Mouse (Mus musculus) left cerebral cortex, postnatal 10 days (tissue): ENCODE results near the gene Cnot2. TPM values are rescaled to one million over a fixed set of nuclear protein-coding genes. Genes with fewer than 3 reads are reported as not detected.
A peak's percentile ranks its signal among the peaks of the same experiment; 100 is the strongest.

ENCODE experiments used
- DNase-seq, 2 experiments: peaks; one replicate each; pipeline ENCODE4 v3.0.0; 2021 to 2022; ENCODE audit warnings: low spot score in 2 of 2, mixed read lengths in 1 of 2; ENCODE audit errors: extremely low spot score in 1 of 2
- intact Hi-C: fragments of 180-260 bp; cut with DNase I; formaldehyde crosslinking; loops from one replicate; pipeline ENCODE4 v1.15.1; 2025
- total RNA-seq, 2 experiments: library from RNA; stranded (reverse); gene quantifications; 2 replicates each; pipeline ENCODE4 v1.2.3; 2021

Gene Cnot2
- total RNA-seq, 2 experiments from 2014 or later = 62.3 to 63.1 TPM

DNA sequence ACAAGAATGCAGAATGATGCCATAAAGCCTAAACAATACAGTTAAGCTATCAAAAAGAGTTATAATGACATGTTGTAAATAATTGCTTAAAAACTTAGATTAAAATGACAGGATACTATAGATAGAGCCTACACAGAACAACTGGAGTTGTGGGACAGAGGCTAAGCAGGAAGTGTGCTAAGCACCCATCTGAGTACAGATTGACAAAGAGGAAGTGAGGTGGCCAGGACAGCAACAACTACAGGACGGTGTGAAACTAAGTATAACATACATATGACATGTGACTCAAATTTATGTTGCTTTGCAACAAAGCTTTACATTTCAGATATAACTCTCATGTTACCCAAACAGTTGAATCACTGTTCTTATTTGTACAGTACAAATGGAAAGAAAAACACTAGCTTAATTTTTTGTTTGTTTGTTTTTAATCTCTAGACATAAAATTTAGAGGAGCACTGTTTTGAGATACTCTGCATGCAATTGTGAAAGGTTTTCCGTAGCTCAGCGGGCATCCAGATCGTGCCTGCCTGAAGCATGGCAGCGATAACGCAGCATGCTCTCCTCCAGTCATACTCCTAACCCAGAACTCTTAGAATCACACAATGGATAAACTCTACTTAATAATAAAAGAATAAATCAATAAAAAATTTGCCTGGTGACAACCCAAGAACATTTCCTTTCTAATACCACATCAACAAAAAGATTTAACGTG, 75.9 kb downstream of the Cnot2 start:
- DNase-seq = no peak
- intact Hi-C loops = no loop called here

DNA sequence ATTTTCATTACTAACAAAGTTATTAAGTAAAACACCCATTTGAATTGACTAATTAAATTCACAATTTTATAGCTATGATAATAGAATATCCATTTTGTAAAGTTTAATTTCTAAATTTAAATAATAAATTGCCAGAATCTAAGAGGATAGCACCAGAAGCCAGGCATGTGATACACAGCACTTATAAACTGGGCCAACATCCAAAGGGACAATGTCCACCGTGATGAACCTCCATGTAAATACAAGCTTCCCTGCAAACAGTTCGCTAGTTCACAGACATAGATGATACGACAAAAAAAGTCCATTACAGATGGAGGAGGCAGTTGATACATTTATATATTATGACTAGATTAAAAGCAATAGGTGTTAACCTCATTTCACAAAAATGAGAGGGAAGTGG, 88.5 kb downstream of the Cnot2 start:
- no peak for DNase-seq
- intact Hi-C loops = no loop called here

DNA sequence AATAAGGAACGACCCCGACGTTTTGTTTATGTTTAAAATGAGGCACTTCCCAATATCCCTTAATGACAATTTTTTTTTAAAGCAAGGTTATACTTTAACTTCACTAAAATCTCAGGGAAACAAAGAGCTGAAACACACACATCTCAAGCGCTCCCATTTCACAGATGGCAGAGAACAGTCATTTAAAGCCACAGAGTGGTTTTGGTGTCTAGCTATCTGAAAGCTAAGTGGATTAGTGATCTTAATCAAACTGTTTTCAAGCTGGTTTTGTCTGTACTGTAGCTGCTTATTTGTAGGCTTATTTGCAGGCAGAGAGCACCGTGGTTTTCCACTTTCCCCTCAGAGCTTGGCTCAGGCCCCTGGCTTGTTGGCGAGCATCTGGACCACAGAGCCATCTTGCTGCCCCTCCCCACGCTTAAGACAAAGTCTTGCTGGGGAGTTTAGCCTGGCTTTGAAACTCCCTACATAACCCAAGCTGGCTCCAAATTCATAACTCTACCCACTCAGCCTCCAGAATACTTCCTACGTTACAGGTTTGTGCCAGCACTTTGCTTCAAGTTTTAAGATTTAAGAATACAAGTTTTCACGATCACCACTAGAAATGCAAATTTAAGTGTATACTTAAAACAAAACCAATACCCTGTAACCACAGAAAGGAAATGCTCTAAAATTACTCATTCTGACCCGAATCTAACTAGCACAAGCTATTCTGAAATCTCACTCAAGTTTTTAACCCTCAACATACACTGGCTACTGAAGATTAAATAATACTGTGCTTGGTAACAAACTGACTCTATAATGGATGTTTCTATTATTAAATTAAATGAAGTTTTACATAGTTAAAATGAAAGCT, 94.2 kb downstream of the Cnot2 start:
- no peak for DNase-seq
- intact Hi-C loops = no loop called here

DNA sequence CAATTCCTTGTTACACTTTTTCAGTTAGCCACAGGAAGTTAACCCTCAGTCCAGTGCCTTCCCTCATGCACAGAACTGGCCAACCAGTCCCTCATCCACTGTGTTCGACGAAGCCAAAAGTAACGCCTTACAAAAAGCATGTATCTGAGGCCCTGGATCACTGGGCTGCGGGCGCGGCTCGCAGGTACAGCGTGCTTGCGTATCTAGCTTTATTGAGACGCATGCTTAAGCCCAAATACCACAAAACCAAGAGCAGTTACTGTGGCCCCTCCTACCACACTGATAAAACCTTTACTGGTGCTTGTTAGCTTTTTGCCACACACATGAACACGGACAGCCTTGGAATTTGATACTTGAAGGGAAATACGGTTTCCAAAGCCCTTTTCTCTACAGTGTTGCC, 99.4 kb downstream of the Cnot2 start:
- intact Hi-C loops = no loop called here
- no peak for DNase-seq

DNA sequence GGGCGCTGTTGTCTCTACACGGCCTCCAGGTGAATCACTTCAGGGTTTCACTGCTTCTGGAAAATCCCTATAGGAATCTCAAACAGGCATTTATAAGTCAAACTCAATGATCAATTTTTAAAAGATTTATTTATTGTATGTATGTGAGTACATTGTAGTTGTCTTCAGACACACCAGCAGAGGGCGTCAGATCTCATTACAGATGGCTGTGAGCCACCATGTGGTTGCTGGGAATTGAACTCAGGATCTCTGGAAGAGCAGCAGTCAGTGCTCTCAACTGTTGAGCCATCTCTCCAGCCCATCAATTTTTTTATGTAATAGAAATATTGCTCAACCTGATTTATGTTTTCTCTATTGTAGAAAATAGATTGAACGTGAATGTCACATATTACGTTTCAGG, 100.3 kb downstream of the Cnot2 start:
- DNase-seq = no peak
- intact Hi-C loops = no loop called here

DNA sequence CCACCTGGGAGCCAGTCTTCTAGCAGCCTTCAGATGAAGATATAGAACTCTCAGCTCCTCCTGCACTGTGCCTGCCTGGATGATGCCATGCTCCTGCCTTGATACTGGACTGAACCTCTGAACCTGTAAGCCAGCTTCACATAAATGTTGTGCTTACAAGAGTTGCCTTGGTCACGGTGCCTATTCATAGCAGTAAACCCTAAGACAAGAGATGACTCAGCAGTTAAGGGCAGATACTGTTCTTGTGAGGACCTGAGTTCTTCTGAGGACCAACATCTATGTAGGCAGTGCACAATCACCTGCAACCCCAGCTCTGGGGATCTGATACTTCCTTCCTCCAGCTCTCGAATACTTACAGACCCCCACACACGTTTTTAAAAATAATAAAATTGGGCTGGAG, 104.8 kb downstream of the Cnot2 start:
- intact Hi-C loops = no loop called here
- DNase-seq = no peak

DNA sequence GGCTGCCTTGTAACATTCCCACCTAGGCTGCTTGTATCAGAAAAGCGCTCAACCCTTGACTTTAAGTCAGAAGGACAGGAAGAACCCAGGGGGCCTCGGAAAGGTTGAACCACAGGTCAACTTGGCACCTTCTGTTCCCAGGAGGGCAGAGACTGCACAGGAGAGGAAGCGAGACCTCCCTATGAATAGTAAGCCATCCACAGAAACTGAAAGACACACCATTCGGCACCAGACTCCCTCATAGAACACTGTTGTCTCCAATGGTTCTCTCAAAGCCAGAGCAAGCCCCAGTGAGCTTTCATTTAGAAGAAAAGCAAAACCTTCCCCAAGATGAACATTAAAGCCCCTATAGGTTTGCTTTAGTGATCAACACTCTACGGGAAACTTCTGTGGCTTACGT, 105.6 kb downstream of the Cnot2 start:
- intact Hi-C loops = no loop called here
- no peak for DNase-seq

DNA sequence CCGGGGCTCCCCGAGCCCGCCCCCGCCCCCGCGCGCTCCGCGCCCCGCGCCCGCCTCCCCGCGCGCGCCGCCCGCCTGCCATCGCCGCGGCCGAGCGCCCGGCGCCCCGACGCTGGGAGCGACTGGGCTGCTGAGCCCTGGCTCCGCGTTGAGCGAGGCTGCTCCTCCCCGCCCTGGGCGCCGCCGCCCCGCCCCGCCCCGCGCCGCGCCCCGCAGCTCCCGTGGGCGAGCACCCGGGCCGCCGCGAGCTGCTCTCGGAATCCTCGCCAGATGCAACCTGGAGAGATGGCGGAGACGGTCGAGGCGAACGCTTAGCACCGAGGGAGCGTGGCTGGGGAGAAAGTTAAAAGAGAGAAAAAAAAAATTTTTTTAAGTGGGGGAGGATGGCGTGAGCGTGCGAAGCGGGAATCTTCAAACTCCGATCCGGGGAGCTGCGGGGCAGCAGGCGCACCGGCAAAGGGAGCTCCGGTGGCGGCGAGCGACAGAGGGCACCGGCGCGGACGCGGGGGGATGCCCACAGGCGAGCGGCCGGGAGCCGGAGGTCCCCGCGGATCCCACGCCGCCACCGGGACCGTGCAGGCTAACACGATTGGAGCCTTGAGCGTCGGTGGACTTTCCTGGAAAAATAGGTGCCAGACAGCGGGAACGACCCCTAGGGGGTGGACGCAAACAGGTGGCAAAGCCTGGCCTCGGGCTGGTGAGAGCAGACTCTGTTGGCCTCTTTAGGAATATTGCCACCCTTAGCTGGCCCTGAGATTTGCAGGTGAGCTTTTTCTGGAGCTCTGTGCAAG, 107.4 kb downstream of the Cnot2 start, which contains the start of gene Kcnmb4:
TSS of gene Kcnmb4 (minus strand) at position 120 of the 791 bp plus-strand sequence.
- DNase-seq = peak in 1 of 2 experiments; percentile 74
- intact Hi-C loops = loop anchor here (5.0 kb wide), 2 partner anchors 108 to 142 kb away; partner anchors contain the start of gene Cnot2

DNA sequence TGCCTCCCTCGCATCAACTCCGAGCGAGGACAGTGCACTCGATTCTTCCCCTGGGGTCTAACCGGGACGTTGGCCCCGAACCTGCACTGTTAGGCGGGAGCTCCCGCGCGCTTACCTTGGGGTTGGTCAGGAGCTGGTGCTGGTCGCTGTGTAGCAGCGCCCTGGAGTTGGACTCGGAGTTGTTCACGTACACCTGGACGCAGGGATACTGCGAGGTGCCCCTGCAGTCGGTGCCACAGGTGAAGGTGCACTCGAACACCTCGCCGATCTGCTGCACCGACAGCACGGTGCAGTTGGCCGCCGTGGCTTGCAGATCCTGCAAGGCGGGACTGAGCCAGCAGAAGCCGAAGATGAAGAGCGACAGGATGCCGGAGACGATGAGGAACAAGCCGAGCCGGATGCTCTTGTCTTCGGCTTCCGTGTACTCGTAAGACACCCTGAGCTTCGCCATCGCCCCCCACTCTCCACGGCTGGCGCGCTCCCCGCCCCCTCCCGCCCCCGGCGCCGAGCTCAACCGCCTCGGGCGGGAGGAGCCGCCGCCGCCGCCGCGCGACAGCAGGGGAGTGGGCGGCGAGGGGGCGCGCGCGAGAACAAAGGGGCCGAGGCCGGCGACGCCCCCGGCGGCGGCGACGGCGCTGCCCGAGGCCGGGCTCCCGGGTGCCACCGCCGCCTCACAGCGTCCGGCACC, 108.1 kb downstream of the Cnot2 start:
- DNase-seq = peak in 1 of 2 experiments; percentile 65
- intact Hi-C loops = loop anchor here (5.0 kb wide), 2 partner anchors 109 to 141 kb away; partner anchors contain the start of gene Cnot2

DNA sequence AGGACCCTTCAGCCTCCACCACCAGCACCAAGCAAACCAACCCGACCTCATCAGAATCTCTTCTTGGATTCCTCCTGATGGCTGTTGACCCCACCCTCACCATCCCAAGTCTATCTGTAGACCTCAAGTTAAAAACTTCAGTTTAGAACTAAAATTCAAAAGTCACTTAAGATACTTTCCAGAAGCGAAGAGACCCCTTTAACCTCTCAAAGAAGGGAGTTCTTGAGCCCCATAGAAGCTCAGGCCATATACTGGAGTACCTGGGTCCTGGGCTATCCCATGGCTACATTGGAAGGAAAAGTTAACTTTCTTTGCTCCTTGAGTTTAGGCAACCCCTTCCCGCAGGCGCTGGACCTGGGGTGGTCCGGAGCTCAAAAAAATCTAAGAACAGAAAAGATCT, 108.7 kb downstream of the Cnot2 start:
- intact Hi-C loops = loop anchor here (5.0 kb wide), 2 partner anchors 110 to 140 kb away; partner anchors contain the start of gene Cnot2

DNA sequence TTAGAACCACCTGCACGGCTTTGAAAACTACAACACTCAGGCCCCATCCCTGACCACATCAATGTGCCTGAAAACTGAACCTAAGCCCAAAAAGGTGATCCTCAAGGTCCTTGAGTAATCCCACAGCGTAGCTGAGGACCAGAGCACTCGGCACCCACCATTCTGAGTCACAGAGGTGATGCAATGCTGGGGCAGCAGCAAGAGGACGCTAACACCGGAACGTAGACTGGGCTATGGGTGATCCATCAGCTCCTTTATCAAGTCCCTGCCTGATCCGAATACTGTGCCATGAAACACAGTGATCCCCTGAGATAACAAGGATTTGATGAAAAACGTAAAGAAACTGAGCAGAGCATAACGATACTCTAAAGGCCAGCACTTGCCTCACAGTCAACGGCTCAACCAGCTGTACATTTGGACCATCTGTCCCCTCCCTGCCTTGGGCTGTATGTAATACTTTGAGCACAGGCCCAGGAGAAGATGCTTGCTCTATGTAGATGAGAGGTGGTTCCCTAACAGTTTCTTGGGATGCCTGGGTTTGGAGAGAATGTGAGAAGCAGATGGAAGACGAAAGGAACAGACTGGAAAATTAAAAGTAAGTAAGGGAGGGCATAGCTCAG, 110.9 kb downstream of the Cnot2 start:
- DNase-seq = no peak
- intact Hi-C loops = loop anchor here (5.0 kb wide), 2 partner anchors 112 to 138 kb away; partner anchors contain the start of gene Cnot2

More for the DNA sequence above, 108.7 kb downstream of the Cnot2 start:
- no peak for DNase-seq

DNA sequence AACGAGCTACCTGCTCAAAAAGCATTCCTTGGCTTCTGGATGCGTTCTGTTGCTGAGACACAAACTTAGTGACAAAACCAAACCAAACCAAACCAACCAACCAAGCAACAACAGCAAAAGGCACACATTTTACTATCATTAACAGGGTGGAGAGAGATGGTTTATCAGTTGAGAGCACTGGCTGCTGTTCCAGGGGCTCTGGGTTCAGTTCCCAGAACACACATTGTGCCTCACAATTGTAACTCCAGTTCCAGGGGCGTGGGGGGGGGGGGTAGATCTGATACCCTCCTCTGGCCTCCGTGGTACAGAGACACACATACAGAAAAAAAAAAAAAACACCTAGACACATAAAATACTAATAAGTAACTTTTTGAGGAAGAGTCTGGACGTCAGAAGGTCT, 113.2 kb downstream of the Cnot2 start:
- intact Hi-C loops = no loop called here
- no peak for DNase-seq

DNA sequence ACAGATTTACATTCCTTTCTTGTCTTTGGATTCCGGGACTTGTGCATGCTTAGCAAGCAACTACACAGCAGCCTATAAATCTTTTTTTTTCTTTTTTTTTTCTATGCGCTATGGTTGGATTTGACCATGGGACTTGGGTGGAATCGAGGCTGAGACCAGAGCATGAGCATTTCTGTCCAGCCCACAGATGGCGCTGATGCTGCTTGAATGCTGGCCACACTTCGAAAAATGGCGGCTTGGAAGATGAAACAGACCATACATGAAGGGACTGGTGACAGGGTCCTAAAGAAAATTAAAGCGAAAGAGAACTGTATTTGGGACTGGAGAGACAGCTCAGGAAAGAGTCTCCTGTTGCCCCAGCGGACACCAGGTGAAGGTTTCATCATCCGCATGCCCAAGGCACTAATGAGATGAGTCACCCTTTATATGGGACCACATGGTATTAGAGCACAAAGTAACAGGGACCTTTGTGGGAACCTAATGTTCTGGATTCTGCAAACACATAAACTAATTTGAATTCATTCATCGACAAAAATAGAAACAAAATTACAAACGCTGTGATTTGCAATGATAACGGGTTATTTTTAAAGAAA, 117.5 kb downstream of the Cnot2 start:
- no peak for DNase-seq
- intact Hi-C loops = no loop called here

DNA sequence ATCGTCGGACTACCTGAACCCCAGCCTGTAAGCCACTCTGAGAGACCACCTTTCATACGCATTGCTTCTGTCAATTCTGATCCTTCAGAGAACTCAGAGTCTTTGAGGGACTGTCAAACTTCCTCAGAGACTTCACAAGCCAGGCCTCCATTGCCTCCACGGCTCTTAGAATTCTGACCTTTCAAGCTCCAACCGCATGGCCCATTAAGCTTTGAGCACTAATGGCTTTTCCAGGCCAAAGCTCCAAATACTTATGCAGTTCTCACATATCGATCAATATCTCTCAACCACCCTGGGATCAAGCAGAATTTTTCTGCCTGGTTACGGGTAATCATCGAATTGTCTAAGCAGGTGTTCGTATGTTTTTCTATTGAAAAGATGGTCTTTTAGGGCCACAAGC, 119.9 kb downstream of the Cnot2 start:
- intact Hi-C loops = no loop called here
- no peak for DNase-seq

DNA sequence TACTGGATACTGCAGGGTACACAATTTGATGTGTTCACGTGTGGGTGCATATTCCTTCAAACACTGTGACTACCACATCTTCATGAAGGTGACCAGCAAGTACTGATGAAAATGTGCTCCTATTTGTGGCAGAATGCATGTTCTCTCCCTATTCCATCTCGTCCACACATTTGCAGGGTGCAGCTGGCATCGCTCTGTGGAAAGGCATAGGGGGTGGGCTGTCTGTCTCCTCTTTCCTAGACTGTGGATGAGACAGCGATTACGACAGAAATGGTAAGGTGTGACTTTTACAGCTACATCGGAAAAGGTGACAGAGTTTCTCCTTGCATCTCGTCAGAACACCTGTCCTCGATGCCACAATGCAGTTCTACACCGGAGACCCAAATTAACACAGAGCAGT, 122.5 kb downstream of the Cnot2 start:
- intact Hi-C loops = no loop called here
- DNase-seq = no peak

DNA sequence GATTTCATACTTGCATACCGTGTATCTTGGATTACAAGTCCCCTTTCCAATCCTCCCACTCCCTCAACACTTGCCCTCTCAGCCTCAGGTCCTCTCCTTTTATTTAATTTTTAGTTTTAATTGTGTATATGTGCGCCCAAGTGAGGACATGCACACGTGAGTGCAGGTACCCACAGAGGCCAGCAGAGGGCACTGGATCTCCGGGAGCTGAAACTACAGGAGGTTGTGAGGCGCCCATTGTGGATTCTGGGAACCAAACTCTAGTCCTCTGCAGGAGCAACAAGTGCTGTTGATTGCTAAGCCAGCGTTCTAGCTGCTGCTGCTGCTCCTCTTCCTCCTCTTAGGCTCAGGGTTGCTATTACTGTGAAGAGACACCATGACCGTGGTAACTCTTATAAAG, 128.5 kb downstream of the Cnot2 start:
- intact Hi-C loops = no loop called here
- no peak for DNase-seq

DNA sequence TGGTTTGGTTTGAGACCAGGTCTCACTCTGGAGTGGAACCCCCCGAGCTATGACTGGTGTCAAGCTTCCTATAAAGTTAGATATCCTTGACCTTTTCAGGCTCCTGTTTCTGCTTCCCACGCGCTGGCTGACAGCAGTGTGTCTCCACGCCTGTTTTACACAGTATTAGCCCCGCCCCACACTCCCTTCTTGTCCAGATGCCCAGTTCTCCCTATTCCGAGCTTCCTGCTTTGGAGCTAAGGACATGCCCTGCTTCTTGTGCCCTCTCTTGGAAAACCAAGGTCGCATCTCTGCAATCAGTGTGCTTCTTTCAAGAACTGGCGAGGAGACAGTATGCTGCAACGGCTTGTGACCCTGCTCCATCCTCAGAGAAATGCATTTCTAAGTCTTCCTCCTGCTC, 130.7 kb downstream of the Cnot2 start:
- intact Hi-C loops = no loop called here
- no peak for DNase-seq

DNA sequence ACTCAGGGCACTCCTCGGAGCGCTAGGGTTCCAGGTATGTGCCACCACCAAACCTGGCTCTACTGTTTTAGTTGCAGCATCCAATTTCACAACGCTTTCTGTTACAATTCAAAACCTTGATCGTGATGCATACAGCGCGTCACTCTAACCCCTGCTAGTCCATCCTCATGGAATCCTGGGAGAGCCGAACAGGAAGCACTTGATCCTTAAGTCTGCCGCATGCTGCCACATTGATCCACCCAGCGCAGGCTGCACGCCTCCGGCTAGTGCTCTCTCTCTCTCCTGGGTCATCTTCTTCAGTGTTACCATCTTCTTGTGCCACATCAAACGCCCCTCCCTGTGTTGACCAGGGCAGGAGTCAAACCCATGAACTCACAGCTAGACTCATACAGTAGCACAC, 133.1 kb downstream of the Cnot2 start:
- no peak for DNase-seq
- intact Hi-C loops = no loop called here
